Mouse (Mus musculus) testis, postnatal 14 days (tissue): Measurements from ENCODE around the gene Cd164.

Experiments used
- DNase-seq: peaks from one replicate; pipeline ENCODE4 v3.0.0; 2021; ENCODE audit warnings: low spot score

Cd164 gene

GRCm38 (mm10) chr10:41546396-41547165 is 27.4 kb downstream of the Cd164 start:
- no peak for DNase-seq

DNA sequence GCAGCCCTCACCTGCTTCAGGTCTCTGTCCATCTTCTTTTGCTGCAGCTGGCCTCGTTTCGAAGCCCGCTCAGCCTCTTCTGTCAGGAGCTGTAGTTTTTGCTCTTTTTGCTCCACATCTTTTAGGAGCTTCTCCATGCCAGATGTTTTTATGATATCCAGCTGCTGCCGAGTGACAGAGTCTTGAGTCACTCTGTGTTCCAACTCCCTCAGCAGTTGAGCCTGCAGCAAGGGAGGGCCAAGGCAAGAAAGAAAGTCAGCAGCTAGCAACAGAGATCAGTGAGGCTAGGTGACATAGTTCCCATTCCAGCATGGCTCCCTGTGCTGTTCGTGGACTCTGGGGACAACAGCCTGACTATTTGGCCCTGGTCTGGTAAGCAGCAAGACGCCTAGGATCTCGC is 31.5 kb downstream of the Cd164 start:
- no peak for DNase-seq

DNA sequence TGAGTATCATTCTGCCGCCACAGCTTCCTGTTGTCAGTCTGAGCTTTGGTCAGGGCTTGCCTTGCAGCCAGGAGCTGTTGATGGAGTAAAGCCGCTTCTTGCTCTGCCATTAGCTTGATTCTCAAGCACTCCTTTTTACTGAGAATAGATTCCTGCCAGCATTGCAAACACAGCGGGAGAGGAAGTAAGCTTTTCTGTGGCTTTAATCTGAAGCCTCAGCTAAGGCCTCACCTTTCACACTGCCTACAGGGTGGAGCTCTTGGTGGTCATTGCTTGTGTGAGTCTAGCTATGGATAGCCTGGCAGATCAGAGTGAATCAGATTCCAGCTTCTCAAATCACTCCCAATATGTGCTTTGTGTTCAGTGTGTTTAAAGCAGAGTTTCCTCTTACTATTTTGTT is 33.1 kb downstream of the Cd164 start:
- no peak for DNase-seq

DNA sequence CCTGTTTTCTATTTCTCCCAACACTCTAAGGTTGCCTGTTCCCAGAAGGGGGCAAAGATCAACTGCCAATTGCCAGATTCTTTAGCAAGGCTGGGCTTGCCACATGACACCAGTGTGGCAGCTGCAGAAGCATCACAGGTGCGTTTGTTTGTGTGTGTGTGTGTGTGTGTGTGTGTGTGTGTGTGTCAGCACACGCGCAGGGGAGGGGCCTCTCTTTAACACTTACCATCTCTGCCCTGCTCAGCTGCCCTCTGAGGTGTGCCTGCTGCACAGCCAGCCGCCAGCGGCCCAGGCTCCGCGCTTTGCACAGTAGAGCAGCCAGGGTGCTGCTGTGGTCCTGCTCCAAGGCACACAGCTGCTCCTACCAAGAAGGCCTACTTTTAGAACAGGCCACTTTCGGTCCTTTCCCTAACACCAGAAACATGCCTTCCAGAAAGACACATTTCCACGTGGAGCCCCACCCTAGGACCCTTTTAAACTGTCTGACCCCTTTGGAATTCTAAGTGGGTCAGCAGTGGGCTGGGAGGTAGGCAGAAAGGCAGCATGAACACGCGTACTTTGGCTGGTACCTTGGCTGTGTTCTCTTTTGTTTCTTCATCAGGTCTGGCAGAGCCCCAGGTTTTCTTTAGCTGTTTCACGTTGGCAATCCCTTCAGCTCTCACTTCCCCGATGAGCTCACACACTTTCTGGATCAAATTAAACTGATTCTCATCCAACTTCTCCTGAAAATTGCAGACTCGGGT is 33.8 kb downstream of the Cd164 start:
- no peak for DNase-seq

DNA sequence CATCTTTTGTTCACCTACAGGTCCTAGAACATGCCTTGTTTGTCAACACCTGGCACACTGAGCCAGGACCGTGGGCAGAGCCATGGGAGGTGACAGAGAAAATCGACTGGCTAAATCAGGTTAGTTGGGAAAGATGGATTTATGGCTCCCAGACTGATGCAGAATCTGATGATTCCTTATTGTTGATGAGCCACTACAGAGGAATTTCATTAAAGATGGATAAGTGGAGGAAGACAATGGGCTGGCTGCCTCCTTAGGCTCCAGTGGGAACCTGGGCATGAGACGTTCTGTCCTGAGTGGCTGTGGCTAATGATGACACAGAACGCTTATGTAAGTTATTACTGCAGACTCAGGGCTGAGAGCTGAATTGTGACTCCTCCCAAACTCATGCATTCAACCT is 34.5 kb downstream of the Cd164 start:
- DNase-seq, result no peak

GRCm38 (mm10) chr10:41555081-41555480 is 35.9 kb downstream of the Cd164 start:
- no peak for DNase-seq

DNA sequence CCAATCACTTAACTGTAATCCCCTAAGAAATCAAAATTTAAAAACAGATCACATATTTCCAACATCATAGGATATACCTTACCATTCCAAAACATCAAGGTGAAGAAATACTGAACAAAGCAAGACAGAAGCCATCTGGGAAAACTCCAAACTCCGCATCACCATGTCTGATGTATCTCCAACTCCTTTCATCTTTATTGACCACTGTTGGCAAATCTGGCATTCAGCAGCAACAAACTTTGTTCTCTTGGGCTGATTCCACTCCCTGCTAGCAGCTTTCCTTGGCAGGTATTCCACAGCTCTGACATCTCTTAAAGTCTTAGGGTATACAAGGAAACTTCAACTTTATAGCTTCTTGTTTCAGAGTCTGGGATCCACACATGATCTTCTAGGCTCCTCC is 39.2 kb downstream of the Cd164 start:
- DNase-seq, result no peak

- DNase-seq, result no peak
Measured at GRCm38 (mm10) chr10:41561701-41562395, 42.6 kb downstream of the Cd164 start.

DNA sequence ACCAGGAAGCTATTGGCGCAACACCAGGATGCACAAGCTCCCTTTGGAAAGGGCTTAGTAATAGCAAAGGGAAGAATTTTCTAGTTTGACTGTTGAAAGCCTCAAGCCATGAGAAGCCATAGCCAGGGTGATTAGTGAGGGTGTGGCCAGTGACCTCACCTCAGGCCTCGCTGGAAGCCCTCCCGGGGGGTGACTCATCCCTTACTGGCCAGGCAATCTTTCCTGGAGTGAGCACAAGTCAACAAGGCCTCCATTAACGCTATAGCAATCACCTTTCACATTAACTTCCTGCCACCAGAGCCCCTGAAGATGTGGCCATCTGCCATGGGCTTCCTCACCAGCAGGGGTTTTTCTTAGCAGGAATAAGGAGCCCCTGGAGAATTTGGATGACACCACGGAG is 45.9 kb downstream of the Cd164 start:
- no peak for DNase-seq

- DNase-seq, result no peak
Measured at GRCm38 (mm10) chr10:41568306-41568705, 49.1 kb downstream of the Cd164 start.

DNA sequence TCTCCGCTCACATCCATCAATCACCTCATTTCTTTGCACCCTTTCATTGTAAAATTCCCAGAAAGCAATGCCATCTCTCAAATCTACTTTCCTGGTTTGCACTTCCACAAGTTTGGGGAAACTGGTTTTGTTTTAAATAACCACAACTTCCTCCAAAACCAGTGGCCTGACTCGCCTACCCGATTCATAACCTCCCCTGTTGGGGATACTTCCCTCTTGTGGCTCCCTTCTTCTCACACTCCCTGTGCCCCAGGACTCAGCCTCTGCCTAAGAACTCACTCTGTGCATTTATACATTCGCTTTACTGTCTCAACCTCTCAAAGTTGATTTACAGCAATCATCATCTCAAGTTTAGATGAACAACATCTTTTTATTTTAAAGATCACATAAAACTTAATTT is 51.9 kb downstream of the Cd164 start:
- no peak for DNase-seq

DNA sequence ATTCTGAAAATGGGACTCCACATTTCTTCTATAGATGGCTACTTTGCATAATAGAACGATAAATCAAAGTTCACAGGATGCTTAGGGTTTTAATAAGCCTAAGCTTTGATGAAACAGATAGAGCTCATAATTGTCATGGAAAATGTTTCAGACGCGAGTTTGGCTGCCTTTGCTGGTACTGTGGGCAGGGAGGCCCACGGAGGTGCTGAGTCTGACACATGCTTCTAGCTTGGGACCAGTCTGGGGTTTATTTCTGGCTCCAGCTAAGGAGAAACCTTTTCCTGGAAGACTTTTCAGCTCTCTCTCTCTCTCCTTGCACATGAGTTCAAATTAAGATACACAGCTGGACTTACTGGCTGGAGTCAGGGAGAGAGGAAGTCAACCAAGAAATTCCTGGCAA is 53.1 kb downstream of the Cd164 start:
- no peak for DNase-seq

- DNase-seq, result no peak
Measured at GRCm38 (mm10) chr10:41573190-41573589, 54.0 kb downstream of the Cd164 start.

- DNase-seq, result no peak
Measured at GRCm38 (mm10) chr10:41575451-41576327, 56.5 kb downstream of the Cd164 start.

- no peak for DNase-seq
Measured at GRCm38 (mm10) chr10:41576328-41576833, 57.2 kb downstream of the Cd164 start.

DNA sequence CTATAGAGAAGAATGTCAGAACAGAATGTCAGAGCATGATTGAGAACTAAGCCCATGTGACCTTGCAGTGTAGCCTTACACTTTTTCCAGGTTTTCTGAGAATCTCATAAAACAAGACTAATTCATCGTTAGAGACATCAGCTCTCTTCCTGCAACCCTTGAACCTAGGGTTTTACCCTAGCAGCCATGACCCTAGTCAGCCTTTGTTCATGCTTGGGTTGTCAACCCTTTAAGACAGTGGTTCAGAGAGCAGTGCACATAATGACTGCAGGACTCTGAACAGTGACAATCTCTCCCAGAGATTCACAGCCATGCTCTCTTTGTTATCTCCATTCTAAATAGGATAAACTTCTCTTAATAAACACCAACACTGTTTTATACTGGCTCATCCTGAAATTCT is 59.3 kb downstream of the Cd164 start:
- no peak for DNase-seq

DNA sequence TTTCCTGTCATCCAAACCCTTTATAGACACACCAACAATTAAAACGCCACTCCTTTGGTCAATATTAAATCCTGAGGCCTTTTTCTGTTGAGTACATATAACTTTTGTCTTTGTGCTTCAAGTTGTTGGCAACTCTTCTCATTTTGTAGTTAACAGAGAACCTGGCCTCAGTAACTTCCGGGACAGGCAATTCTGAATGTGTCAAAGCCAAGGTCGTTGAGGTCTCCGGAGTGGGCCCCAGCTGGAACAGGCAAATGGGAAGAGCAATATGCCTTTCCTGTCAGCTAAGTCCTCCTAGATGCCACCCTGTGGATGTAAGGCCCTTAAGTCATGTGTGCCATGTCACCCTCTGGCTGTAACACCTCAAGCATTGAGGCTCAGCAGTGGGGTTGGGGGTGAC is 61.2 kb downstream of the Cd164 start:
- no peak for DNase-seq
